Mouse (Mus musculus): ENCODE measurements around the gene Ndufa4l2. TPM values are rescaled to one million over a fixed set of nuclear protein-coding genes. Genes with fewer than 3 reads are reported as not detected.

Gene Ndufa4l2
- polyA plus RNA-seq, 1 experiment from 2014 or later, result 17.6 TPM

- WGBS, result 84% methylated on average over 13 of the region's 13 CpGs
- Histone ChIP-seq H3K27ac (ENCODE audit: low read length) (no peak within 1 kb of the TSS), H3K36me3 (ENCODE audit: control insufficient read depth, insufficient read depth, low read length) (peaks cover 12% of the 10 kb centered on the region)
These were observed 13.6 kb upstream of the Ndufa4l2 start, which contains the start of gene Stac3 for GRCm38 (mm10) chr10:127500894-127501893. Gene Stac3 (plus strand): TSS chr10:127501686.

GRCm38 (mm10) chr10:127508239-127508638, 6.5 kb upstream of the Ndufa4l2 start:
- no peak overlapping the region for H3K4me3 ChIP-seq (ENCODE audit: low read depth, low read length)
- H3K27ac ChIP-seq (ENCODE audit: low read length), result peak overlapping the region; percentile 99; the same call in 1 of the 2 replicates
- peak overlapping the region; percentile 32; the same call in 1 of the 2 replicates for H3K9ac ChIP-seq (ENCODE audit: low read depth, low read length)
- WGBS, result 3% methylated on average over 15 of the region's 15 CpGs
- no peaks in the 10 kb centered on the region for H3K9me3 ChIP-seq (replicated peaks; ENCODE audit: control insufficient read depth, low read length, poor library complexity, severe bottlenecking)
- peaks cover 36% of the 10 kb centered on the region for H3K4me1 ChIP-seq (ENCODE audit: control insufficient read depth, insufficient read depth, low read length)
- ATAC-seq, result no peak
- no peaks in the 10 kb centered on the region for H3K36me3 ChIP-seq (ENCODE audit: control insufficient read depth, insufficient read depth, low read length)
- H3K4me2 ChIP-seq (ENCODE audit: low read length), result peak overlapping the region; percentile 72; the same call in 1 of the 2 replicates
- no peaks in the 10 kb centered on the region for H3K27me3 ChIP-seq (ENCODE audit: control insufficient read depth, insufficient read depth, low read depth, low read length)

More at GRCm38 (mm10) chr10:127500894-127501893, 13.6 kb upstream of the Ndufa4l2 start, which contains the start of gene Stac3:
- Histone ChIP-seq H3K9ac (ENCODE audit: low read depth, low read length) (no peak within 1 kb of the TSS), H3K4me2 (ENCODE audit: low read length) (no peak within 1 kb of the TSS), H3K9me3 (replicated peaks; ENCODE audit: control insufficient read depth, low read length, poor library complexity, severe bottlenecking) (no peaks in the 10 kb centered on the region), H3K27me3 (ENCODE audit: control insufficient read depth, insufficient read depth, low read depth, low read length) (no peaks in the 10 kb centered on the region), H3K4me3 (ENCODE audit: low read depth, low read length) (no peak within 1 kb of the TSS), H3K4me1 (ENCODE audit: control insufficient read depth, insufficient read depth, low read length) (no peaks in the 10 kb centered on the region)
- no peak for ATAC-seq

- Histone ChIP-seq H3K9ac (ENCODE audit: low read depth, low read length) (peak overlapping the region; percentile 66), H3K27me3 (ENCODE audit: control insufficient read depth, insufficient read depth, low read depth, low read length) (no peaks in the 10 kb centered on the region), H3K4me2 (ENCODE audit: low read length) (peak overlapping the region; percentile 72), H3K9me3 (replicated peaks; ENCODE audit: control insufficient read depth, low read length, poor library complexity, severe bottlenecking) (no peaks in the 10 kb centered on the region), H3K36me3 (ENCODE audit: control insufficient read depth, insufficient read depth, low read length) (no peaks in the 10 kb centered on the region), H3K4me3 (ENCODE audit: low read depth, low read length) (peak overlapping the region; percentile 44), H3K27ac (ENCODE audit: low read length) (peak overlapping the region; percentile 99), H3K4me1 (ENCODE audit: control insufficient read depth, insufficient read depth, low read length) (peaks cover 44% of the 10 kb centered on the region)
- ATAC-seq, result peak; percentile 53
- WGBS, result under 1% methylated on average over 35 of the region's 35 CpGs
These were observed 5.5 kb upstream of the Ndufa4l2 start for GRCm38 (mm10) chr10:127509051-127509836.

GRCm38 (mm10) chr10:127509837-127510701, 4.7 kb upstream of the Ndufa4l2 start:
- peaks cover 44% of the 10 kb centered on the region for H3K4me1 ChIP-seq (ENCODE audit: control insufficient read depth, insufficient read depth, low read length)
- peak overlapping the region; percentile 99 for H3K27ac ChIP-seq (ENCODE audit: low read length)
- H3K4me3 ChIP-seq (ENCODE audit: low read depth, low read length), result peak overlapping the region; percentile 44
- no peaks in the 10 kb centered on the region for H3K36me3 ChIP-seq (ENCODE audit: control insufficient read depth, insufficient read depth, low read length)
- peak overlapping the region; percentile 66 for H3K9ac ChIP-seq (ENCODE audit: low read depth, low read length)
- no peaks in the 10 kb centered on the region for H3K9me3 ChIP-seq (replicated peaks; ENCODE audit: control insufficient read depth, low read length, poor library complexity, severe bottlenecking)
- no peak; the same call in 1 of the 2 replicates for ATAC-seq
- peaks cover 1% of the 10 kb centered on the region; the same call in 1 of the 2 replicates for H3K27me3 ChIP-seq (ENCODE audit: control insufficient read depth, insufficient read depth, low read depth, low read length)
- H3K4me2 ChIP-seq (ENCODE audit: low read length), result peak overlapping the region; percentile 72
- WGBS, result 6% methylated on average over 17 of the region's 17 CpGs

DNA sequence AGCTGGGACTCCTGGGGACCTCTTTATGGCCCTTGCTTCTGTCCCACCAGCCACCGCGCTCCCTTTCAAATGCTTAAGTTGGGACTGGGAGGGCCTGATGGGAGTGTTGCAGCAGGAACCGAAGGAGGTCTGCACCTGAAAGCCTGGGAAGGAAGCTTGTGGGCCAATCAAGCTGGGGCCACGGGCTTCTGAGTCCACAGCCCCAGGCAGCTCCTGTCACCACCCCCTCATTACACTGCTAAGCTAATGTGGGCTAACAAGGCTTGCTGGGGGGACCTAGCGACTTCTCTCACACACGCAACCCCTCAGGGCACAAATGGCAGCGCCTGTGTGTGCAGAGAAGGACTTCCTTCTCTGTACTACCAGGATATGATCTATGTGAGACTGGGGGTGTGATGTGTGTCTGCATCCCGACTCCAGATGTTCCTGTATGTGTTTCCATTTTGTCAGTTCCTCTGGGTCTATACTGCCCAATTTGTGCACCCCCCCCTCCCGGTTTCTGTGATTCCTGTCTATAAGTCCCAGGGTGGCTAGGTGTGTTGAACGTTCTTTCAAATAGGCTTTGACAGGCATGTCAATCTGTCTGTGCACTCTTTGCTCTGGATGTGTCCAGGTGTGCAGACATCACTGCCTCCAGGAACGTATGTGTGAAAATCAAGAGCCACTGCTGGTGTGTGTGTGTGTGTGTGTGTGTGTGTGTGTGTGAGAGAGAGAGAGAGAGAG, 3.7 kb upstream of the Ndufa4l2 start:
- H3K4me2 ChIP-seq (ENCODE audit: low read length), result peak overlapping the region; percentile 96
- H3K4me3 ChIP-seq (ENCODE audit: low read depth, low read length), result peak overlapping the region; percentile 48
- WGBS, result 5% methylated on average over 11 of the region's 11 CpGs
- peaks cover 53% of the 10 kb centered on the region for H3K4me1 ChIP-seq (ENCODE audit: control insufficient read depth, insufficient read depth, low read length)
- H3K27ac ChIP-seq (ENCODE audit: low read length), result peak overlapping the region; percentile 99
- peaks cover 6% of the 10 kb centered on the region for H3K27me3 ChIP-seq (ENCODE audit: control insufficient read depth, insufficient read depth, low read depth, low read length)
- H3K36me3 ChIP-seq (ENCODE audit: control insufficient read depth, insufficient read depth, low read length), result no peaks in the 10 kb centered on the region
- H3K9ac ChIP-seq (ENCODE audit: low read depth, low read length), result peak overlapping the region; percentile 89
- no peaks in the 10 kb centered on the region for H3K9me3 ChIP-seq (replicated peaks; ENCODE audit: control insufficient read depth, low read length, poor library complexity, severe bottlenecking)
- no peak for ATAC-seq

DNA sequence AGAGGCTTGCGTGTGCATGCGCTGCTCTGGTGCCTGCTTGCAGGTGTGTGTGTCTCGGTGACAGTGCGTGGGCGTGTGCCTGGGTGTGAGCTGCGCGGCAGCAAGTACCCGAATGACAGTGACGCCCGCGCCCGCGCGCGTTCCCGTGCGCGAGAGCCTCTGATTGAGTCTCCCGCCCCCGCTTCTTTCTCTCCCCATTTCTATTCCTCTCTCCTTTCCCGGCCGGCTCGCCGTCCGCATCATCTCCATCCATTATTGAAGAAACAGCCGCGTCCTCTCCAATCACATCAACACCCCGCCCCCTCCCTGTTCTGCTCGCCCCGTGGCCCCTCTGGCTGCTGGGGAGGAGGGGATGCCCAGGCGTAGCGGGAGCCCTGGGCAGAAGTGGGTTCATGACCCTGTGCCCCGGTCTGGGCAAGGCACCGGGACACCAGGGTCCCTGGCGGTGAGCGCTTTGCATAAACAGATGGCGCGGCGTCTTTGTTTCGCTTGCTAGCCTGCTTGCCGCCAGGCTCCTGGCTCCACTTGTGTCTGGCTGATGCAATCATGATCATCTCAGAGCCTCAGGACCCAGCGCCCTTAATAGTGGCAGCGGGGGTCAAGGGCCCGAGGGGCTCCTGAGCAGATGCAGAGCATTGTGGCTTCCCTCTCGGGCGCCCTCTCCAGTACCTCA, 3.0 kb upstream of the Ndufa4l2 start:
- peak overlapping the region; percentile 89 for H3K9ac ChIP-seq (ENCODE audit: low read depth, low read length)
- H3K27ac ChIP-seq (ENCODE audit: low read length), result peak overlapping the region; percentile 99

GRCm38 (mm10) chr10:127512307-127512666, 2.5 kb upstream of the Ndufa4l2 start:
- WGBS, result 1% methylated on average over 7 of the region's 7 CpGs
- H3K27me3 ChIP-seq (ENCODE audit: control insufficient read depth, insufficient read depth, low read depth, low read length), result peaks cover 6% of the 10 kb centered on the region
- peak overlapping the region; percentile 96 for H3K4me2 ChIP-seq (ENCODE audit: low read length)
- H3K36me3 ChIP-seq (ENCODE audit: control insufficient read depth, insufficient read depth, low read length), result no peaks in the 10 kb centered on the region
- H3K9me3 ChIP-seq (replicated peaks; ENCODE audit: control insufficient read depth, low read length, poor library complexity, severe bottlenecking), result no peaks in the 10 kb centered on the region
- peaks cover 59% of the 10 kb centered on the region for H3K4me1 ChIP-seq (ENCODE audit: control insufficient read depth, insufficient read depth, low read length)
- peak overlapping the region; percentile 99 for H3K27ac ChIP-seq (ENCODE audit: low read length)
- peak overlapping the region; percentile 48 for H3K4me3 ChIP-seq (ENCODE audit: low read depth, low read length)
- no peak for ATAC-seq
- peak overlapping the region; percentile 89 for H3K9ac ChIP-seq (ENCODE audit: low read depth, low read length)

More for the DNA sequence above, 3.0 kb upstream of the Ndufa4l2 start:
- ATAC-seq, result peak; percentile 19
- no peaks in the 10 kb centered on the region for H3K9me3 ChIP-seq (replicated peaks; ENCODE audit: control insufficient read depth, low read length, poor library complexity, severe bottlenecking)
- H3K27me3 ChIP-seq (ENCODE audit: control insufficient read depth, insufficient read depth, low read depth, low read length), result peaks cover 6% of the 10 kb centered on the region
- H3K4me2 ChIP-seq (ENCODE audit: low read length), result peak overlapping the region; percentile 96
- peak overlapping the region; percentile 48 for H3K4me3 ChIP-seq (ENCODE audit: low read depth, low read length)
- peaks cover 59% of the 10 kb centered on the region for H3K4me1 ChIP-seq (ENCODE audit: control insufficient read depth, insufficient read depth, low read length)
- under 1% methylated on average over 37 of the region's 46 CpGs for WGBS
- H3K36me3 ChIP-seq (ENCODE audit: control insufficient read depth, insufficient read depth, low read length), result no peaks in the 10 kb centered on the region
